Mouse (Mus musculus): ENCODE measurements around the gene Eps8l2. TPM values are rescaled to one million over a fixed set of nuclear protein-coding genes. Genes with fewer than 3 reads are reported as not detected.

The Eps8l2 gene
- 234 and 248 TPM in 2 replicates for polyA plus RNA-seq (2015; fragmentation: Nextera tagmentation; extraction: Ambion mirVana)

DNA sequence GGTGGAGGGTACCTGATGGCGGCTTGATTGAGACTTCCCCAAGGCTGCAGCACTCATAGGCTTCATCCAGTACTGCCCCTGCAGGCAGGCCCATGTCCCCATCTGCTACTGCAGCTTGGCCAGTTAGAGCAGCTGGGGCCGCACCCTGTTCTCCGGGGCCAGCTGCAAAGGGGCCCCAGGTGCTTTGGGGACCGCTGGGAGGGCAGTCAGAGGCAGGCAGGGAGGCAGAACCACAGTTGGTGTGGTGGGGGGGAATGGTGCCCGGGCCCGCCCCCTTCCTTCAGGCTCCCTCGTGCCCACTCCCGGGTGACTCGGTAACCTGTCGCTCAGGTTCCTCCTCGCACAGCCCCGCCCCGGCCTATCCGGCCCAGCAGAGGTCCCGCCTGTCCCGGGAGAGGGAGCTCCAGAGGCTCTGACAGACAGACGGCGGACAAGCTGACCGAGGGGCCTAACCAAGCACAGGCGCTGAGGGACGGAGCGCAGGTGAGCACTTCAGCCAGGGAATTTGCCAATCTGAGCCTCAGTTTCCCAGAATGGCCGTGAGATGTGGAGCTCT, at the start of gene Eps8l2:
Gene Eps8l2 (plus strand): TSS at position 305 of the 556 bp plus-strand sequence.
- TF ChIP-seq CTCF (IDR thresholded peaks at IDR 0.05; ENCODE audit: low read depth): peak; percentile 62
- Histone ChIP-seq H3K9me3 (ENCODE audit: control insufficient read depth) (no peaks in the 10 kb centered on the region), H3K9ac (ENCODE audit: low read depth, low read length) (peak within 1 kb of the TSS; percentile 82), H3K27ac (ENCODE audit: low read depth, low read length) (peak within 1 kb of the TSS; percentile 98), H3K4me3 (ENCODE audit: low read depth, low read length) (peak within 1 kb of the TSS; percentile 57), H3K36me3 (ENCODE audit: control insufficient read depth, insufficient read depth) (peaks cover 24% of the 10 kb centered on the region; the same call in 1 of the 2 replicates), H3K27me3 (replicated peaks; ENCODE audit: control insufficient read depth, insufficient read depth, low read length) (no peaks in the 10 kb centered on the region), H3K4me1 (replicated peaks; ENCODE audit: control insufficient read depth, insufficient read depth, low read length) (peaks cover 19% of the 10 kb centered on the region; the same call in 1 of the 2 replicates), H3K4me2 (replicated peaks; ENCODE audit: low read depth) (peak within 1 kb of the TSS; percentile 73)
- ATAC-seq: peak; percentile 82
- 3% methylated on average over 23 of the region's 23 CpGs for WGBS

DNA sequence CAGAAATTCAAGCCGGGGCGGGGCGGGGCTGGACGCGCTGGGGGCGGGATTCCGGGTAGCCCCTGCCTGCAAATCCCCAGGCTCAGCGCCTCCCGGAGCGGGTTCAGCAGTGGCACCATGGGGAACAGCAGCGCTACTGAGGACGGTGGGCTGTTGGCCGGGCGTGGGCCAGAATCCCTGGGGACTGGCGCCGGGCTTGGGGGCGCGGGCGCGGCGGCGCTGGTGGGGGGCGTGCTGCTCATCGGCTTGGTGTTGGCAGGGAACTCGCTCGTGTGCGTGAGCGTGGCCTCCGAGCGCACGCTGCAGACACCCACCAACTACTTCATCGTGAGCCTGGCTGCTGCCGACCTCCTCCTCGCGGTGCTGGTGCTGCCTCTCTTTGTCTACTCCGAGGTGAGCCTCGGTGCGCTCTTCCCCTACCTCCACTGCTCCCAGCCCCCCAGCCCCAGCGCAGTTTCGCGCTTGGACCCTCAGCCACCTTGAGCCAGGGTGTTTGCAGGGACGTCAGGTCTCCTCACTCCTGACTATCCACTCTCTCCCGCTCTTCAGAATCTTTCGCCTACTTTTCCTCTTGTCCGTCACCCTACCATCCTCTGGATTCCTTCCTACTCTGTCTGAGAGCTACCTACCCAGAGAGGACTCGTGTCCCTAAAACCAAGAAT, 46.6 kb upstream of the Eps8l2 start, which contains the start of gene Drd4:
Gene Drd4 (plus strand): TSS at position 86 of the 662 bp plus-strand sequence.
- no peak for ATAC-seq
- TF ChIP-seq CTCF (IDR thresholded peaks at IDR 0.05; ENCODE audit: low read depth): no peak
- 0 out of 2 replicates have a peak within 1 kb of the TSS, but pooled peaks have one; percentile 17 for H3K9ac ChIP-seq (ENCODE audit: low read depth, low read length)
- peaks cover 42% of the 10 kb centered on the region for H3K27me3 ChIP-seq (replicated peaks; ENCODE audit: control insufficient read depth, insufficient read depth, low read length)
- H3K36me3 ChIP-seq (ENCODE audit: control insufficient read depth, insufficient read depth): 0 out of 2 replicates have a peak, but pooled peaks cover under 1% of the 10 kb centered on the region
- H3K9me3 ChIP-seq (ENCODE audit: control insufficient read depth): no peaks in the 10 kb centered on the region
- peaks cover 5% of the 10 kb centered on the region; the same call in 1 of the 2 replicates for H3K4me1 ChIP-seq (replicated peaks; ENCODE audit: control insufficient read depth, insufficient read depth, low read length)
- WGBS: 6% methylated on average over 46 of the region's 46 CpGs
- no peak within 1 kb of the TSS for H3K27ac ChIP-seq (ENCODE audit: low read depth, low read length)
- H3K4me3 ChIP-seq (ENCODE audit: low read depth, low read length): peak within 1 kb of the TSS; percentile 43
- peak within 1 kb of the TSS; percentile 83 for H3K4me2 ChIP-seq (replicated peaks; ENCODE audit: low read depth)

- H3K4me3 ChIP-seq (ENCODE audit: low read depth, low read length): no peak overlapping the region
- H3K27ac ChIP-seq (ENCODE audit: low read depth, low read length): no peak overlapping the region
- ATAC-seq: no peak
- peaks cover 5% of the 10 kb centered on the region; the same call in 1 of the 2 replicates for H3K4me1 ChIP-seq (replicated peaks; ENCODE audit: control insufficient read depth, insufficient read depth, low read length)
- H3K4me2 ChIP-seq (replicated peaks; ENCODE audit: low read depth): no peak overlapping the region
- peaks cover 42% of the 10 kb centered on the region for H3K27me3 ChIP-seq (replicated peaks; ENCODE audit: control insufficient read depth, insufficient read depth, low read length)
- H3K9me3 ChIP-seq (ENCODE audit: control insufficient read depth): no peaks in the 10 kb centered on the region
- H3K9ac ChIP-seq (ENCODE audit: low read depth, low read length): no peak overlapping the region
- no peak for TF ChIP-seq CTCF (IDR thresholded peaks at IDR 0.05; ENCODE audit: low read depth)
- WGBS: 70% methylated on average over 15 of the region's 15 CpGs
- H3K36me3 ChIP-seq (ENCODE audit: control insufficient read depth, insufficient read depth): peaks cover 8% of the 10 kb centered on the region; the same call in 1 of the 2 replicates
These were observed 45.9 kb upstream of the Eps8l2 start for GRCm38 (mm10) chr7:141292583-141293388.

GRCm38 (mm10) chr7:141293852-141294471, 44.7 kb upstream of the Eps8l2 start:
- H3K9me3 ChIP-seq (ENCODE audit: control insufficient read depth): no peaks in the 10 kb centered on the region

DNA sequence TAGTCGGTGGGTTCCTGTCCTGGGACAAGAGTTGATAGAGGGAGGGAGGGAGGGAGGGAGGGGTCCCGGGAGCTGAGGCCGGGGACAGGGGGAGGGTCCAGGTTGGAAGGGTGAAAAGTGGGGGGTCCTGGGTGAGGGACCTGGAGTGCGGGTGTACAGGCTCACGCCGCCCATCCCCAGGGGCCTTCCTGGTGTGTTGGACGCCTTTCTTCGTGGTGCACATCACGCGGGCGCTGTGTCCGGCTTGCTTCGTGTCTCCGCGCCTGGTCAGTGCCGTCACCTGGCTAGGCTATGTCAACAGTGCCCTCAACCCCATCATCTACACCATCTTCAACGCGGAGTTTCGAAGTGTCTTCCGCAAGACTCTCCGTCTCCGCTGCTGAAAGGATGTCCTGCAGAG, 44.2 kb upstream of the Eps8l2 start:
- no peak for ATAC-seq
- H3K4me2 ChIP-seq (replicated peaks; ENCODE audit: low read depth): peak overlapping the region; percentile 61
- peaks cover 5% of the 10 kb centered on the region; the same call in 1 of the 2 replicates for H3K4me1 ChIP-seq (replicated peaks; ENCODE audit: control insufficient read depth, insufficient read depth, low read length)
- no peaks in the 10 kb centered on the region for H3K9me3 ChIP-seq (ENCODE audit: control insufficient read depth)
- H3K27me3 ChIP-seq (replicated peaks; ENCODE audit: control insufficient read depth, insufficient read depth, low read length): peaks cover 42% of the 10 kb centered on the region
- peak overlapping the region; percentile 27 for H3K4me3 ChIP-seq (ENCODE audit: low read depth, low read length)
- H3K9ac ChIP-seq (ENCODE audit: low read depth, low read length): no peak overlapping the region
- 13% methylated on average over 22 of the region's 22 CpGs for WGBS
- H3K36me3 ChIP-seq (ENCODE audit: control insufficient read depth, insufficient read depth): peaks cover 10% of the 10 kb centered on the region; the same call in 1 of the 2 replicates
- no peak overlapping the region for H3K27ac ChIP-seq (ENCODE audit: low read depth, low read length)
- no peak for TF ChIP-seq CTCF (IDR thresholded peaks at IDR 0.05; ENCODE audit: low read depth)

More at GRCm38 (mm10) chr7:141293852-141294471, 44.7 kb upstream of the Eps8l2 start:
- 1% methylated on average over 53 of the region's 53 CpGs for WGBS
- Histone ChIP-seq H3K27ac (ENCODE audit: low read depth, low read length) (no peak overlapping the region), H3K36me3 (ENCODE audit: control insufficient read depth, insufficient read depth) (peaks cover 10% of the 10 kb centered on the region; the same call in 1 of the 2 replicates), H3K4me3 (ENCODE audit: low read depth, low read length) (peak overlapping the region; percentile 27), H3K27me3 (replicated peaks; ENCODE audit: control insufficient read depth, insufficient read depth, low read length) (peaks cover 42% of the 10 kb centered on the region), H3K4me1 (replicated peaks; ENCODE audit: control insufficient read depth, insufficient read depth, low read length) (peaks cover 5% of the 10 kb centered on the region; the same call in 1 of the 2 replicates), H3K9ac (ENCODE audit: low read depth, low read length) (peak overlapping the region; percentile 42), H3K4me2 (replicated peaks; ENCODE audit: low read depth) (peak overlapping the region; percentile 61)
- ATAC-seq: peak; percentile 15; the same call in 1 of the 2 replicates
- peak; percentile 47 for TF ChIP-seq CTCF (IDR thresholded peaks at IDR 0.05; ENCODE audit: low read depth)

Measured in intestine, postnatal 0 days (tissue).